Mouse (Mus musculus) forebrain, embryonic 10.5 days (tissue): ENCODE measurements around the gene Caps2. TPM values are rescaled to one million over a fixed set of nuclear protein-coding genes. Genes with fewer than 3 reads are reported as not detected.
"Not testable (repeated sequence)": the region's sequence is repeated elsewhere in the genome, so short reads cannot be mapped to it uniquely, and the experiment has no call there.

Experiments
- DNase-seq: peaks from one replicate; pipeline ENCODE4 v3.0.0-alpha.2; 2017; ENCODE audit warnings: low spot score; ENCODE audit errors: extremely low spot score
- H3K27ac ChIP-seq: fragments of 300-500 bp; sonication (generic); 2 replicates; pipeline ENCODE4 v1.5.1; 2016; ENCODE audit warnings: mild to moderate bottlenecking
- H3K27me3 ChIP-seq: fragments of 300-500 bp; sonication (generic); 2 replicates; pipeline ENCODE4 v1.6.1; 2016; ENCODE audit warnings: mild to moderate bottlenecking; ENCODE audit not compliant: poor library complexity, severe bottlenecking
- H3K36me3 ChIP-seq: fragments of 300-500 bp; sonication (generic); replicated peaks from 2 replicates; pipeline ENCODE4 v1.6.1; 2016; ENCODE audit warnings: mild to moderate bottlenecking, moderate library complexity
- H3K4me1 ChIP-seq: fragments of 300-500 bp; sonication (generic); 2 replicates; pipeline ENCODE4 v1.6.1; 2016
- H3K4me3 ChIP-seq: fragments of 300-500 bp; sonication (generic); 2 replicates; pipeline ENCODE4 v1.5.1; 2016; ENCODE audit warnings: mild to moderate bottlenecking, moderate library complexity
- H3K9me3 ChIP-seq: fragments of 300-500 bp; sonication (generic); 2 replicates; pipeline ENCODE4 v1.6.1; 2016; ENCODE audit warnings: mild to moderate bottlenecking, moderate library complexity
- WGBS: fragments of 180-500 bp; shearing (Covaris S2); methylation state at CpG from one replicate; pipeline ENCODE4 v1.1.7; 2016; 5-methylcytosine and 5-hydroxymethylcytosine counted together
- polyA plus RNA-seq: library from polyadenylated mRNA; unstranded; fragments of >200 nt; fragmentation: Nextera tagmentation; extraction: Ambion mirVana; gene quantifications from 2 replicates; pipeline ENCODE4 v1.2.1, GENCODE M21; 2016

Caps2 gene
- polyA plus RNA-seq: 0.38 and 0.43 TPM in 2 replicates

- Histone ChIP-seq H3K4me3 (peak within 1 kb of the TSS; percentile 23), H3K27me3 (no peaks in the 10 kb centered on the region), H3K36me3 (no peaks in the 10 kb centered on the region), H3K4me1 (peaks cover 22% of the 10 kb centered on the region), H3K9me3 (no peaks in the 10 kb centered on the region), H3K27ac (peak within 1 kb of the TSS; percentile 70)
- WGBS: 34% methylated on average over 4 of the region's 4 CpGs
- DNase-seq: peak; percentile 46
Observed at GRCm38 (mm10) chr10:112163168-112163766, at the start of gene Caps2. TSS of gene Caps2 (plus strand) at chr10:112163621.

- not testable (repeated sequence) for H3K27me3 ChIP-seq, DNase-seq, H3K4me1 ChIP-seq, H3K9me3 ChIP-seq, H3K4me3 ChIP-seq, H3K27ac ChIP-seq, H3K36me3 ChIP-seq
- WGBS: 76% methylated on average over 2 of the region's 2 CpGs
Observed at GRCm38 (mm10) chr10:112125090-112125489, 38.3 kb upstream of the Caps2 start.

GRCm38 (mm10) chr10:112127682-112128230 lies 35.7 kb upstream of the Caps2 start:
- not testable (repeated sequence) for H3K4me1 ChIP-seq, DNase-seq, H3K36me3 ChIP-seq, H3K4me3 ChIP-seq, H3K27me3 ChIP-seq, H3K9me3 ChIP-seq, H3K27ac ChIP-seq
- WGBS: 81% methylated on average over 6 of the region's 6 CpGs

GRCm38 (mm10) chr10:112132194-112132593 lies 31.2 kb upstream of the Caps2 start:
- DNase-seq: no peak
- no peaks in the 10 kb centered on the region for H3K27me3 ChIP-seq
- H3K4me3 ChIP-seq: no peak overlapping the region
- WGBS: 91% methylated on average over 3 of the region's 3 CpGs
- no peaks in the 10 kb centered on the region for H3K36me3 ChIP-seq
- H3K9me3 ChIP-seq: no peaks in the 10 kb centered on the region
- no peak overlapping the region for H3K27ac ChIP-seq
- H3K4me1 ChIP-seq: no peaks in the 10 kb centered on the region

- Histone ChIP-seq H3K27me3 (no peaks in the 10 kb centered on the region), H3K27ac (peak overlapping the region; percentile 51; the same call in 1 of the 2 replicates), H3K4me3 (peak overlapping the region; percentile 42)
Observed at GRCm38 (mm10) chr10:112138050-112138870, 25.2 kb upstream of the Caps2 start.

GRCm38 (mm10) chr10:112138871-112139430 lies 24.5 kb upstream of the Caps2 start:
- Histone ChIP-seq H3K9me3 (no peaks in the 10 kb centered on the region), H3K4me3 (peak overlapping the region; percentile 42), H3K27ac (peak overlapping the region; percentile 51; the same call in 1 of the 2 replicates), H3K4me1 (no peaks in the 10 kb centered on the region), H3K36me3 (no peaks in the 10 kb centered on the region), H3K27me3 (no peaks in the 10 kb centered on the region)
- WGBS: 48% methylated on average over 6 of the region's 6 CpGs
- DNase-seq: no peak

More at GRCm38 (mm10) chr10:112138050-112138870, 25.2 kb upstream of the Caps2 start:
- H3K4me1 ChIP-seq: no peaks in the 10 kb centered on the region
- H3K36me3 ChIP-seq: no peaks in the 10 kb centered on the region
- no peaks in the 10 kb centered on the region for H3K9me3 ChIP-seq
- 20% methylated on average over 9 of the region's 9 CpGs for WGBS
- DNase-seq: peak; percentile 62

GRCm38 (mm10) chr10:112139834-112140233 lies 23.6 kb upstream of the Caps2 start:
- no peak overlapping the region for H3K4me3 ChIP-seq
- H3K4me1 ChIP-seq: no peaks in the 10 kb centered on the region
- DNase-seq: no peak
- no peaks in the 10 kb centered on the region for H3K9me3 ChIP-seq
- 67% methylated on average over 2 of the region's 2 CpGs for whole genome bisulfite sequencing
- H3K36me3 ChIP-seq: no peaks in the 10 kb centered on the region
- H3K27me3 ChIP-seq: no peaks in the 10 kb centered on the region
- no peak overlapping the region for H3K27ac ChIP-seq

- not testable (repeated sequence) for H3K4me3 ChIP-seq
- WGBS: 27% methylated on average over 15 of the region's 15 CpGs
Observed at GRCm38 (mm10) chr10:112159882-112160560, 3.4 kb upstream of the Caps2 start, which contains the start of gene Glipr1l3. TSS of gene Glipr1l3 (minus strand) at chr10:112160327.

GRCm38 (mm10) chr10:112177027-112177426 lies 13.6 kb downstream of the Caps2 start:
- H3K27me3 ChIP-seq, DNase-seq, H3K4me3 ChIP-seq, H3K9me3 ChIP-seq, H3K27ac ChIP-seq, H3K4me1 ChIP-seq, H3K36me3 ChIP-seq: not testable (repeated sequence)
- 42% methylated on average over 13 of the region's 13 CpGs for WGBS

More at GRCm38 (mm10) chr10:112159882-112160560, 3.4 kb upstream of the Caps2 start, which contains the start of gene Glipr1l3:
- peaks cover 22% of the 10 kb centered on the region for H3K4me1 ChIP-seq
- H3K9me3 ChIP-seq, H3K36me3 ChIP-seq, H3K27ac ChIP-seq, H3K27me3 ChIP-seq: not testable (repeated sequence)
- peak; percentile 78 for DNase-seq

- DNase-seq, H3K27ac ChIP-seq, H3K27me3 ChIP-seq, H3K4me1 ChIP-seq, H3K36me3 ChIP-seq, H3K9me3 ChIP-seq, H3K4me3 ChIP-seq: not testable (repeated sequence)
- 89% methylated on average over 2 of the region's 2 CpGs for WGBS
Observed at GRCm38 (mm10) chr10:112193919-112194318, 30.5 kb downstream of the Caps2 start.

GRCm38 (mm10) chr10:112203463-112203862 lies 40.0 kb downstream of the Caps2 start:
- WGBS: 72% methylated on average over 2 of the region's 2 CpGs
- no peaks in the 10 kb centered on the region for H3K4me1 ChIP-seq
- H3K36me3 ChIP-seq: no peaks in the 10 kb centered on the region
- no peaks in the 10 kb centered on the region for H3K9me3 ChIP-seq
- no peak for DNase-seq
- H3K27ac ChIP-seq: no peak overlapping the region
- no peak overlapping the region for H3K4me3 ChIP-seq
- H3K27me3 ChIP-seq: no peaks in the 10 kb centered on the region

- no peaks in the 10 kb centered on the region for H3K9me3 ChIP-seq
- H3K4me1 ChIP-seq: no peaks in the 10 kb centered on the region
- no peak for DNase-seq
- no peaks in the 10 kb centered on the region for H3K27me3 ChIP-seq
- no peak overlapping the region for H3K27ac ChIP-seq
- H3K36me3 ChIP-seq: no peaks in the 10 kb centered on the region
- 75% methylated on average over 1 of the region's 1 CpGs for WGBS
- H3K4me3 ChIP-seq: no peak overlapping the region
Observed at GRCm38 (mm10) chr10:112227073-112227472, 63.7 kb downstream of the Caps2 start.
